Mouse (Mus musculus) brain, embryonic 14.5 days (tissue): Measurements from ENCODE around the gene Gm29735. TPM values are rescaled to one million over a fixed set of nuclear protein-coding genes. Genes with fewer than 3 reads are reported as not detected.
"Not testable (repeated sequence)": the region's sequence is repeated elsewhere in the genome, so short reads cannot be mapped to it uniquely, and the experiment has no call there.

Experiments
- DNase-seq: peaks from one replicate; pipeline ENCODE4 v3.0.0-alpha.2; 2011; ENCODE audit warnings: low read depth
- CTCF ChIP-seq: fragments of 200-500 bp; IDR thresholded peaks from 2 replicates; pipeline ENCODE4 v1.5.1; 2012; ENCODE audit warnings: inconsistent platforms, mild to moderate bottlenecking, moderate library complexity, borderline replicate concordance; ENCODE audit not compliant: insufficient read depth, insufficient read length; ENCODE audit errors: extremely low read depth
- POLR2A ChIP-seq: fragments of 200-500 bp; IDR thresholded peaks from 2 replicates; pipeline ENCODE4 v1.6.1; 2012; ENCODE audit warnings: mild to moderate bottlenecking, inconsistent platforms, borderline replicate concordance; ENCODE audit not compliant: poor library complexity, insufficient read depth, insufficient read length, severe bottlenecking; ENCODE audit errors: extremely low read depth
- polyA plus RNA-seq: library from polyadenylated mRNA; depleted of rRNA; stranded (reverse); fragments of >200 nt; gene quantifications from 2 replicates; pipeline ENCODE4 v1.2.3, GENCODE M21; 2012; rRNA removed

The Gm29735 gene
- polyA plus RNA-seq = not detected in 2 replicates

DNA sequence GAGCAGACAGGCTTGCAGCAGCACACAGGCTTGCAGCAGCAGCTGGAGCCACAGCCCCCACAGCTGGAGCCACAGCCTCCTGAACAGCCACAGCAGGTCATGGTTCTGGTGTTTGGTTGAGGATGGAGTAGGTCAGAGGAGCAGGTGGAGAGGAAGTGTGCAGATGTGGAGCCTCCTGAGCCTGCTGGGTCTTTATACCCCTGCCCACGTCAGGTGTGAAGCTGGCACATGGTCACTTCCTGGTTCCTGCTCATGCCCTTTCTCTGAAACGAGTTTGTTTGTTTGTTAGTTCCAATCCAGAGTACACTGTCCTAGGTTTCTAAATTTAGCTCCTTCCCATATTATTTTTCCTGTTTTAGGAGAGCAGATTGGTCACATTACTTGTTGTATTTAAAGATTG, at the start of gene Gm29735:
Gene Gm29735 (minus strand): TSS at position 101 of the 400 bp plus-strand sequence.
- DNase-seq = not testable (repeated sequence)

- TF ChIP-seq CTCF (no peak), POLR2A (no peak)
- no peak for DNase-seq
Measured at GRCm38 (mm10) chr7:142205488-142205887, 48.6 kb upstream of the Gm29735 start.

- no peak for DNase-seq
- TF ChIP-seq POLR2A (no peak), CTCF (no peak)
Measured at GRCm38 (mm10) chr7:142201064-142201463, 44.2 kb upstream of the Gm29735 start, which contains the start of gene Krtap5-3. Krtap5-3 (plus strand) TSS chr7:142201364.

DNA sequence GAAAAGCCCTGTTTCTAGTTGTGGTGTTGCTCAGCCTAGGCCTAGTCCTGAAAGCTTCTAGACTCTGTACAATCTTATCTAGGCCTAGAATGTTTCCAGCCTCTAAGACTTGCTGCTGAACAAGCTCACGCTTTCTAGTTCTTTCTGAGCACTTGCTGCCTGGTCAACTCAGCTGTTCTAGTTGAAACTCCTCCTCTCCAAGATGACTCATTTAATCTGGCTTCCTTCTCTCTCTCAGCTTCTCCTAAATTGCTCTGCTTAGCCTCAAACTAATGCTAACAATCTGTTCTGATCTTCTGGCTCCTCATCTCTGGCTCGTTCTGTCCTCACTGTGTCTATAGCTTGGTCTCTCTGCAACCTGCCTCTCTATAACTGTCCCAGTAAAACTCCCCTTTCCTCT, 41.8 kb upstream of the Gm29735 start:
- DNase-seq = no peak
- no peak for TF ChIP-seq CTCF
- TF ChIP-seq POLR2A = no peak

- no peak for DNase-seq
- TF ChIP-seq CTCF (no peak), POLR2A (no peak)
Measured at GRCm38 (mm10) chr7:142190289-142190688, 33.4 kb upstream of the Gm29735 start, which contains the start of gene Gm10153. Gm10153 (minus strand) TSS chr7:142190389.

GRCm38 (mm10) chr7:142188156-142188555, 31.2 kb upstream of the Gm29735 start:
- peak; percentile 55 for DNase-seq
- TF ChIP-seq CTCF (no peak), POLR2A (no peak)

DNA sequence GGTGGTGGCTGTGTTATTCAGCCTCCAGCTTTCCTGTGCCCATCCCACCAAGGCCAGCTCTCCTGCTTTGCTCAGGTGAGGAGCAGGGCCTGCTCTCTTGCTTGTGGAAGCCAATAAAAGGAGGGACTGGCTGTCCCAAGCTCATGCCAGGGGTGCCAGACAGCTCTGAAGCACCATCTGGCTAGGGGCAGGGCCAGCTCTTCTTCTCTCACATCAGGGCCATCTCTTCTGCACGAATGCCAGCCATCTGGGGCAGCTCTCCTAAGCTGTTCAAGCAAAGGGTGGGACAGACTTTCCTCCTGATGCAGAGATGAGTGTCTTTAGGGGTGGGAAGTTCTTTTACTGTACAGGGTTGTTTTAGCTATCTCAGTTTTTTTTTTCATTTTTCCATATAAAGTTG, 24.1 kb upstream of the Gm29735 start:
- peak; percentile 6 for DNase-seq
- TF ChIP-seq CTCF = no peak
- no peak for TF ChIP-seq POLR2A

- TF ChIP-seq POLR2A = no peak
- TF ChIP-seq CTCF = no peak
- no peak for DNase-seq
Measured at GRCm38 (mm10) chr7:142178685-142179084, 21.8 kb upstream of the Gm29735 start.

- not testable (repeated sequence) for DNase-seq
Measured at GRCm38 (mm10) chr7:142175905-142176304, 19.0 kb upstream of the Gm29735 start, which contains the start of gene Krtap5-2. Krtap5-2 (minus strand) TSS chr7:142176005.

GRCm38 (mm10) chr7:142169836-142170235, 12.9 kb upstream of the Gm29735 start:
- TF ChIP-seq POLR2A (no peak), CTCF (peak; percentile 59; the same call in 1 of the 2 replicates)
- DNase-seq = peak; percentile 67

DNA sequence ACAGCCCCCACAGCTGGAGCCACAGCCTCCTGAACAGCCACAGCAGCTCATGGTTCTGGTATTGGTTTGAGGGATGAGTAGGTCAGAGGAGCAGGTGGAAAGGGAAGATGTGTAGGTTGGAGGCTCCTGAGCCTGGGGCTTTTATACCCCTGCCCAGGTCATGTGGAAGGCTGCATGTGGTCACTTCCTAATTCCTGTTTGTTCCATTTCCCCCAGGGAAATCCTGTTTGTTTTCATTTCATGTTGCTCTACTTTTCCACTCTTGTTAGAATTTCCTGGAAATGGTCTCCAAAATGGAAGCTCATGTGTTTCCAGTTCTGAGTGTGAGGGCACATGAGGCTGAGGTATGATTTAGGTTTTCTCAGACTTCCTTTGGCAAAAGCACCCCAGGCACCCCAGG, 8.7 kb upstream of the Gm29735 start, which contains the start of gene Gm4553:
Gene Gm4553 (minus strand): TSS at position 101 of the 400 bp plus-strand sequence.
- DNase-seq = not testable (repeated sequence)

DNA sequence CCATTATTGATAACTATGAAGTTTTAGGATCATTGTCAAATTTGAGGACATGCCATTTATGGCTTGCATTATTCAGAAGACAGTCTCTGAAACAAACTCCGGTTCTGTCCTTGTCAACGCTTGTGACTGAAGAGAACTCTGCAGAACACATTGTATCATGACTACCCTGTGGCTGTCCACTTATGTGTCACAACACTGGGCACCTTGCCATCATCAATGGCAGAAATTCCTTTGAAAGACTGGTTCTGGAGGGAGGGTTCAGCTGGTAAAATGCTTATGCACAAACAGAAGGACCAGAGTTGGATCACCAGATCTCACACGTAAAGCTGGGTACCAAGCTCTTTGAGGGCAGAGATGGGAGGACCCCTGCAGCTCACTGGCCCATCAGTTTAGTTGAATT, 2.5 kb upstream of the Gm29735 start:
- DNase-seq = no peak
- TF ChIP-seq CTCF = no peak
- no peak for TF ChIP-seq POLR2A

- peak; percentile 2 for DNase-seq
- TF ChIP-seq POLR2A (no peak), CTCF (no peak)
Measured at GRCm38 (mm10) chr7:142155308-142155707, 1.6 kb downstream of the Gm29735 start.

DNA sequence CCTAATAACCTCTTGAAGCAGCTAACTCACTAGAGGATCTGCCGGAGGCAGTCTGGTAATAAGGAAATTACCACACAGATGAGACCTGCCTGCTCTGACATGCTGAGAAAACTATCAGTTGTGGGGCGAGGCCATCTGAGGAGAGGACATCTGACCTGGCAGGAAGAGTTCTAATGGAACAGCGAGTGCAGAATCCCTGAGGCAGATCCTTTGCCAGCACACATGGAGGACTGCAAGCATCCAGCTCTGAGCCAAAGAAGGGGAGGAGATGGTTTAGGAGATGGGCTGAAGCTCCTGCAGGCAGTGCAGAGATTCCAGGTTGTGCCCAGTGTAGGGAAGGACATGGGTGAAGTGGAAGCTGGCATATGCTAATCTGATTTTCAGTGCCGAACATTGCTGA, 4.7 kb downstream of the Gm29735 start:
- no peak for DNase-seq
- TF ChIP-seq CTCF (no peak), POLR2A (no peak)
